Mouse (Mus musculus): ENCODE measurements at regions not wholly inside any gene's neighbourhood (a gene's known extent, or its start where the extent isn't known, plus 50 kb on each side); places are given as distances from the start of the nearest gene placed in this dataset.
A peak's percentile ranks its signal among the peaks of the same experiment; 100 is the strongest.

- no peak for DNase-seq (ENCODE audit: low spot score in 2 of 2)
Observed at GRCm38 (mm10) chr7:83077035-83077918, 210.1 kb downstream of the Mex3b start.

- no peak for DNase-seq (ENCODE audit: low spot score in 2 of 2)
Observed at GRCm38 (mm10) chr7:83077919-83078265, 210.8 kb downstream of the Mex3b start.

- DNase-seq (ENCODE audit: low spot score in 2 of 2) = no peak
Observed at GRCm38 (mm10) chr7:83078695-83079094, 211.6 kb downstream of the Mex3b start.

GRCm38 (mm10) chr7:83079842-83080241, 212.7 kb downstream of the Mex3b start:
- no peak for DNase-seq (ENCODE audit: low spot score in 2 of 2)

- DNase-seq (ENCODE audit: low spot score in 2 of 2) = no peak
Observed at GRCm38 (mm10) chr7:83084496-83085082, 217.5 kb downstream of the Mex3b start.

GRCm38 (mm10) chr7:83085547-83086158, 218.5 kb downstream of the Mex3b start:
- DNase-seq (ENCODE audit: low spot score in 2 of 2) = no peak

- DNase-seq (ENCODE audit: low spot score in 2 of 2) = no peak
Observed at GRCm38 (mm10) chr7:83087408-83087807, 220.3 kb downstream of the Mex3b start.

- DNase-seq (ENCODE audit: low spot score in 2 of 2) = no peak
Observed at GRCm38 (mm10) chr7:83088125-83088524, 221.0 kb downstream of the Mex3b start.

- peak in 1 of 2 experiments; percentile 20 for DNase-seq (ENCODE audit: low spot score in 2 of 2)
Observed at GRCm38 (mm10) chr7:83089330-83089982, 222.3 kb downstream of the Mex3b start.

GRCm38 (mm10) chr7:83093923-83094355, 226.8 kb downstream of the Mex3b start:
- no peak for DNase-seq (ENCODE audit: low spot score in 2 of 2)

GRCm38 (mm10) chr7:83094899-83095298, 227.8 kb downstream of the Mex3b start:
- DNase-seq (ENCODE audit: low spot score in 2 of 2) = peak in 1 of 2 experiments; percentile 52

- DNase-seq (ENCODE audit: low spot score in 2 of 2) = no peak
Observed at GRCm38 (mm10) chr7:83095593-83095992, 228.5 kb downstream of the Mex3b start.

- no peak for DNase-seq (ENCODE audit: low spot score in 2 of 2)
Observed at GRCm38 (mm10) chr7:83104426-83104825, 237.3 kb downstream of the Mex3b start.

GRCm38 (mm10) chr7:83105672-83106071, 238.5 kb downstream of the Mex3b start:
- DNase-seq (ENCODE audit: low spot score in 2 of 2) = no peak

- DNase-seq (ENCODE audit: low spot score in 2 of 2) = no peak
Observed at GRCm38 (mm10) chr7:83111217-83111823, 244.2 kb downstream of the Mex3b start.

- no peak for DNase-seq (ENCODE audit: low spot score in 2 of 2)
Observed at GRCm38 (mm10) chr7:83116487-83116886, 249.4 kb downstream of the Mex3b start.

- no peak for DNase-seq (ENCODE audit: low spot score in 2 of 2)
Observed at GRCm38 (mm10) chr7:83117065-83117464, 249.9 kb downstream of the Mex3b start.

- DNase-seq (ENCODE audit: low spot score in 2 of 2) = no peak
Observed at GRCm38 (mm10) chr7:83126196-83126595, 259.1 kb downstream of the Mex3b start.

GRCm38 (mm10) chr7:83140216-83140615, 273.1 kb downstream of the Mex3b start:
- no peak for DNase-seq (ENCODE audit: low spot score in 2 of 2)

GRCm38 (mm10) chr7:83140658-83141057, 273.5 kb downstream of the Mex3b start:
- DNase-seq (ENCODE audit: low spot score in 2 of 2) = no peak

GRCm38 (mm10) chr7:83144018-83144417, 276.9 kb downstream of the Mex3b start:
- no peak for DNase-seq (ENCODE audit: low spot score in 2 of 2)

All from left cerebral cortex, adult 8-10 months (tissue).